Mouse (Mus musculus): ENCODE data around the gene Bag6.

- no peak for TF ChIP-seq CTCF (IDR thresholded peaks at IDR 0.05; ENCODE audit: extremely low read depth, insufficient read length, insufficient replicate concordance, low read depth, low read length)
- no peak for TF ChIP-seq POLR2A (IDR thresholded peaks at IDR 0.05; ENCODE audit: low read depth, low read length)
These were observed 30.2 kb upstream of the Bag6 start for GRCm38 (mm10) chr17:35104754-35105153.

Measured in small intestine, adult 2 months (tissue).